11 mouse cellular contexts compared by ENCODE assay signal in the genomic region with DNA sequence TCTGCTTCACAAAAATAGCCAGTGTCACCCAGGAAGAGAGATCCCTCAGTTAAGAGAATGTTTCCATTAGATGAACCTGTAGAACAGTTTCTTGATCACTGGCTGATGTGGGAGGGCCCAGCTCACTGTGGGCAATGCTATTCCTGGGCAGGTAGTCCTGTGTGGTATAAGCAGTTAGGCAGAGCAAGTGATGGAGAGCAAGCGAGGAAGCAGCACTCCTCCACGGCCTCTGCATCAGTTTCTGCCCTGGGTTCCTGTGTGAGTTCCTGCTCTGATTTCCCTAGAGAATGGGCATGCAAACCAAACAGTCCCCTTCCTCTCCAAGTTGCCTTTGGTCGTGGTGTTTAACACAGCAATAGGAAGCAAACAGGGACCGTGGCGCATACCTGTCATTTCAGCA.
"Had no signal": no experiment of that assay in that cellular context is flagged by ENCODE, and none has a peak within 500 bp of the region (broad histone marks: within the 10 kb centered on the region; RNA-seq: fewer than 3 reads in every experiment).

No protein-coding gene starts in this region.

- DNase-seq: right cerebral cortex, adult 18-20 months; right cerebral cortex, postnatal 14 days; right cerebral cortex, postnatal 25 days; right cerebral cortex, postnatal 4 days; spleen, adult 18-20 months; thymus, adult 18-20 months; thymus, adult 2 months; thymus, postnatal 14 days; thymus, postnatal 25 days; thymus, postnatal 36 days; thymus, postnatal 4 days had no signal
